ENCODE assay signal across 9 mouse cellular contexts in genomic region chr1:186567136-186567826, GRCm38 (mm10).
DNase-seq lines count a peak whose midpoint lies in the region; ATAC-seq and TF ChIP-seq lines count a peak whose summit lies in the region.
"Had no signal": no experiment of that assay in that cellular context is flagged by ENCODE, and none has a peak within 500 bp of the region (broad histone marks: within the 10 kb centered on the region; RNA-seq: fewer than 3 reads in every experiment).

No protein-coding gene starts in this region.

- no peak for DNase-seq in gastrocnemius, adult 2 months
- DNase-seq in gastrocnemius, postnatal 36 days = no peak
- no peak for DNase-seq in lung, postnatal 36 days
- DNase-seq in adrenal gland, postnatal 14 days = no peak
- no peak for DNase-seq in cerebellum, adult 11-12 months
- DNase-seq: cerebellum, adult 9-10 months had no signal

- H3K9me3 ChIP-seq in lung, embryonic 16.5 days (ENCODE audit: control insufficient read depth, low read length) = no peaks in the 10 kb centered on the region
- H3K9me3 ChIP-seq in stomach, embryonic 14.5 days (ENCODE audit: control insufficient read depth, low read depth, low read length) = no peaks in the 10 kb centered on the region

- H3K36me3 ChIP-seq in lung, embryonic 16.5 days (ENCODE audit: control insufficient read depth, insufficient read depth, low read length) = no peaks in the 10 kb centered on the region
- no peaks in the 10 kb centered on the region for H3K36me3 ChIP-seq in stomach, embryonic 14.5 days (ENCODE audit: control insufficient read depth, insufficient read depth, low read length)

- ATAC-seq in lung, embryonic 16.5 days (ENCODE audit: low read depth) = peak; percentile 64
- peak; percentile 77 to 96 for ATAC-seq in hematopoietic stem cell, adult 5-6 weeks (replicated peaks in 1 of 2; ENCODE audit: insufficient read depth in 1 of 2, low FRiP score in 2 of 2, low TSS enrichment in 1 of 2, low read depth in 1 of 2, poor library complexity in 2 of 2, severe bottlenecking in 2 of 2)
- ATAC-seq in stomach, embryonic 14.5 days (ENCODE audit: insufficient number of reproducible peaks, insufficient read depth, low FRiP score, low read depth) = no peak

- H3K4me3 ChIP-seq in gastrocnemius, adult 2 months = peak overlapping the region; percentile 54
- H3K4me3 ChIP-seq in lung, embryonic 16.5 days (ENCODE audit: low read length) = peak overlapping the region; percentile 16
- H3K4me3 ChIP-seq in stomach, embryonic 14.5 days (ENCODE audit: low read depth, low read length) = no peak overlapping the region

- peaks cover 11% of the 10 kb centered on the region for H3K4me1 ChIP-seq in lung, embryonic 16.5 days (replicated peaks; ENCODE audit: control insufficient read depth, insufficient read depth, low read length)
- H3K4me1 ChIP-seq in stomach, embryonic 14.5 days (ENCODE audit: control insufficient read depth, insufficient read depth, low read length) = 0 out of 2 replicates have a peak, but pooled peaks cover 4% of the 10 kb centered on the region

- peak overlapping the region; percentile 39 for H3K4me2 ChIP-seq in lung, embryonic 16.5 days (ENCODE audit: low read depth, low read length)
- peak overlapping the region; percentile 17; the same call in 1 of the 2 replicates for H3K4me2 ChIP-seq in stomach, embryonic 14.5 days (replicated peaks; ENCODE audit: low read depth, low read length)

- H3K27ac ChIP-seq in gastrocnemius, adult 2 months = peak overlapping the region; percentile 56
- H3K27ac ChIP-seq in lung, embryonic 16.5 days (ENCODE audit: low read length) = no peak overlapping the region
- no peak overlapping the region for H3K27ac ChIP-seq in stomach, embryonic 14.5 days (ENCODE audit: low read length)

- peak overlapping the region; percentile 36 for H3K9ac ChIP-seq in lung, embryonic 16.5 days (ENCODE audit: low read length)
- H3K9ac ChIP-seq in stomach, embryonic 14.5 days (replicated peaks; ENCODE audit: low read depth, low read length) = no peak overlapping the region

- 16% methylated on average over 15 of the region's 15 CpGs for WGBS in lung, embryonic 16.5 days
- WGBS in stomach, embryonic 14.5 days = 21% methylated on average over 15 of the region's 15 CpGs

- H3K27me3 ChIP-seq in lung, embryonic 16.5 days (ENCODE audit: control insufficient read depth, insufficient read depth, low read depth, low read length) = no peaks in the 10 kb centered on the region
- H3K27me3 ChIP-seq in stomach, embryonic 14.5 days (ENCODE audit: control insufficient read depth, insufficient read depth, low read length) = no peaks in the 10 kb centered on the region

- intact Hi-C loops in gastrocnemius, adult 2 months (cut with DNase I) = no loop called here
- intact Hi-C loops in gastrocnemius, postnatal 36 days (cut with DNase I) = no loop called here

- TF ChIP-seq CTCF in gastrocnemius, adult 2 months (IDR thresholded peaks at IDR 0.05) = no peak
